Mouse (Mus musculus) G1E (cell line): ENCODE measurements around the gene Asap2.
"Not testable (repeated sequence)": the region's sequence is repeated elsewhere in the genome, so short reads cannot be mapped to it uniquely, and the experiment has no call there.

ENCODE experiments used
- CTCF ChIP-seq: IDR thresholded peaks from 2 replicates; pipeline ENCODE4 v1.5.1; 2012; ENCODE audit warnings: low read depth, low read length, inconsistent platforms, mixed read lengths
- GATA1 ChIP-seq: IDR thresholded peaks from 2 replicates; pipeline ENCODE4 v1.6.1; 2012; ENCODE audit warnings: borderline replicate concordance, low read length, inconsistent platforms, mixed read lengths
- POLR2AphosphoS5 ChIP-seq: IDR thresholded peaks from 2 replicates; pipeline ENCODE4 v1.6.1; 2012; ENCODE audit warnings: low read depth, low read length, inconsistent platforms; ENCODE audit not compliant: insufficient replicate concordance

DNA sequence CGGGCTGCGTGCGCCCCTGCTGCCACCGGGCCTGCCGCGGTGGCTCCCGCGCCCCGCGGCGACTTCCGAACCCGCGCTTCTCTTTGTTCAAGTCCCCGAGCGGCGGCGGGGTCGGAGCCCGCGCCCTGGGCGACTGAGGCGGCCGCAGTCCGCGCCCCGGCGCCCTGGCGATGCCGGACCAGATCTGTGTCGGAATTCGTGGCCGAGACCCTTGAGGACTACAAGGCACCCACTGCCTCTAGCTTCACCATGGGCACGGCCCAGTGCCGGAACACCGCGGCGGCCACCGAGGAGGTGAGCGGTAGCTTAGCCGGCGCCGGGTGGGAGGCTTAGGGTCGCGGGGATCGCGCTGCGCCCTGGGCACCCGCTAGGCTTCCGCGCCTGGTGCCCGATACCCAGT, 320 bp downstream of the Asap2 start:
- TF ChIP-seq POLR2AphosphoS5, CTCF, GATA1: not testable (repeated sequence)
